In genomic region chr4:126065241-126065640, GRCm38 (mm10) we compare ENCODE assay signal across 18 mouse cellular contexts. TPM values are rescaled to one million over a fixed set of nuclear protein-coding genes. Genes with fewer than 3 reads are reported as not detected.
DNase-seq lines count a peak whose midpoint lies in the region; ATAC-seq and TF ChIP-seq lines count a peak whose summit lies in the region.
"Had no signal": no experiment of that assay in that cellular context is flagged by ENCODE, and none has a peak within 500 bp of the region (broad histone marks: within the 10 kb centered on the region; RNA-seq: fewer than 3 reads in every experiment).

No protein-coding gene starts in this region.

- no peak overlapping the region for H3K9ac ChIP-seq in intestine, embryonic 15.5 days
- H3K9ac ChIP-seq: forebrain, postnatal 0 days; hindbrain, embryonic 13.5 days; lung, embryonic 15.5 days had no signal

- H3K27ac ChIP-seq in thymus, adult 2 months (ENCODE audit: control insufficient read depth, insufficient read depth, low read length): no peak overlapping the region
- H3K27ac ChIP-seq in intestine, embryonic 15.5 days: no peak overlapping the region
- H3K27ac ChIP-seq in midbrain, embryonic 10.5 days (replicated peaks): no peak overlapping the region
- H3K27ac ChIP-seq: heart, adult 2 months; hindbrain, embryonic 13.5 days; left cerebral cortex, adult 2 months; lung, embryonic 15.5 days had no signal

- WGBS in thymus, adult 2 months: 92% methylated on average over 7 of the region's 7 CpGs
- whole genome bisulfite sequencing in intestine, embryonic 15.5 days: 83% methylated on average over 7 of the region's 7 CpGs
- 93% methylated on average over 7 of the region's 7 CpGs for WGBS in midbrain, embryonic 10.5 days

- TF ChIP-seq CTCF in thymus, adult 2 months (IDR thresholded peaks at IDR 0.05; ENCODE audit: borderline replicate concordance, control insufficient read depth, extremely low read depth, insufficient read depth, low read length, poor library complexity): no peak

- H3K4me2 ChIP-seq in intestine, embryonic 15.5 days (replicated peaks): no peak overlapping the region
- H3K4me2 ChIP-seq: hindbrain, embryonic 13.5 days; lung, embryonic 15.5 days had no signal

- no peaks in the 10 kb centered on the region for H3K9me3 ChIP-seq in intestine, embryonic 15.5 days
- H3K9me3 ChIP-seq in midbrain, embryonic 10.5 days (replicated peaks): no peaks in the 10 kb centered on the region
- H3K9me3 ChIP-seq: hindbrain, embryonic 13.5 days; lung, embryonic 15.5 days had no signal

- no peak overlapping the region for H3K4me3 ChIP-seq in thymus, adult 2 months (ENCODE audit: control insufficient read depth, insufficient read depth, low read length)
- no peak overlapping the region for H3K4me3 ChIP-seq in intestine, embryonic 15.5 days (replicated peaks)
- H3K4me3 ChIP-seq in midbrain, embryonic 10.5 days: no peak overlapping the region
- H3K4me3 ChIP-seq: heart, adult 2 months; hindbrain, embryonic 13.5 days; left cerebral cortex, adult 2 months; lung, embryonic 15.5 days had no signal

- no peaks in the 10 kb centered on the region for H3K36me3 ChIP-seq in thymus, adult 2 months (ENCODE audit: control insufficient read depth, insufficient read depth, low read length)
- H3K36me3 ChIP-seq in intestine, embryonic 15.5 days: no peaks in the 10 kb centered on the region
- 0 out of 2 replicates have a peak, but pooled peaks cover 4% of the 10 kb centered on the region for H3K36me3 ChIP-seq in midbrain, embryonic 10.5 days
- H3K36me3 ChIP-seq: lung, embryonic 15.5 days had no signal

- no peaks in the 10 kb centered on the region for H3K4me1 ChIP-seq in thymus, adult 2 months (replicated peaks; ENCODE audit: control insufficient read depth, insufficient read depth, low read length)
- no peaks in the 10 kb centered on the region for H3K4me1 ChIP-seq in intestine, embryonic 15.5 days (replicated peaks)
- H3K4me1 ChIP-seq in midbrain, embryonic 10.5 days: no peaks in the 10 kb centered on the region
- H3K4me1 ChIP-seq: hindbrain, embryonic 13.5 days; lung, embryonic 15.5 days had no signal

- peak; percentile 87 for ATAC-seq in megakaryocyte, adult 5-6 weeks (ENCODE audit: poor library complexity, severe bottlenecking)
- ATAC-seq in intestine, embryonic 15.5 days: no peak
- ATAC-seq: forebrain, postnatal 0 days had no signal

- DNase-seq in frontal cortex, adult 2 months (ENCODE audit: extremely low spot score in 1 of 2, low spot score in 1 of 2): peak; percentile 19 to 22
- DNase-seq in frontal cortex, postnatal 36 days (ENCODE audit: low spot score in 2 of 2): no peak
- DNase-seq in 416B (ENCODE audit: low read depth): peak; percentile 45
- DNase-seq in layer of hippocampus, adult 11-12 months (ENCODE audit: low spot score): peak; percentile 82
- DNase-seq in thymus, adult 2 months: no peak
- DNase-seq in midbrain, embryonic 10.5 days (ENCODE audit: low spot score): no peak
- DNase-seq: cerebellum, postnatal 25 days; forebrain, postnatal 0 days; kidney, adult 2 months; thymus, postnatal 25 days had no signal

- no peak for TF ChIP-seq POLR2A in thymus, adult 2 months (IDR thresholded peaks at IDR 0.05; ENCODE audit: control insufficient read depth, extremely low read depth, insufficient read depth, low read length, poor library complexity)

- no peaks in the 10 kb centered on the region for H3K27me3 ChIP-seq in thymus, adult 2 months (ENCODE audit: control insufficient read depth, insufficient read depth, low read length)
- no peaks in the 10 kb centered on the region for H3K27me3 ChIP-seq in intestine, embryonic 15.5 days (replicated peaks)
- H3K27me3 ChIP-seq in midbrain, embryonic 10.5 days (ENCODE audit: low read depth, poor library complexity, severe bottlenecking): no peaks in the 10 kb centered on the region
- H3K27me3 ChIP-seq: hindbrain, embryonic 13.5 days; lung, embryonic 15.5 days had no signal

RNA-seq across cellular contexts. Expression of gene Oscp1, which starts 6.9 kb away (rescaled TPM):
- polyA plus RNA-seq in frontal cortex, adult 2 months (2012; rRNA removed): 19.7 and 22.3 TPM in 2 replicates
- total RNA-seq in megakaryocyte, adult 5-6 weeks (2015): 0.75 and 0.83 TPM in 2 replicates
- 4.0 and 5.7 TPM in 2 replicates for total RNA-seq in megakaryocyte, adult 5-6 weeks (2017)
- 0.99 and 1.1 TPM in 2 replicates for polyA plus RNA-seq in thymus, adult 2 months (2012; rRNA removed)
- 8.9 and 11.0 TPM in 2 replicates for polyA plus RNA-seq in intestine, embryonic 15.5 days (2015; fragmentation: Nextera tagmentation; extraction: Ambion mirVana)
- polyA plus RNA-seq in midbrain, embryonic 10.5 days (2016; fragmentation: Nextera tagmentation; extraction: Ambion mirVana): 33.2 and 34.7 TPM in 2 replicates

RNA-seq across cellular contexts. Expression of gene Mrps15, which starts 18.5 kb away (rescaled TPM):
- polyA plus RNA-seq in frontal cortex, adult 2 months (2012; rRNA removed): 76.9 and 82.6 TPM in 2 replicates
- total RNA-seq in megakaryocyte, adult 5-6 weeks (2015): 120 and 147 TPM in 2 replicates
- total RNA-seq in megakaryocyte, adult 5-6 weeks (2017): 64.5 and 68.3 TPM in 2 replicates
- 56.2 and 70.7 TPM in 2 replicates for polyA plus RNA-seq in thymus, adult 2 months (2012; rRNA removed)
- polyA plus RNA-seq in intestine, embryonic 15.5 days (2015; fragmentation: Nextera tagmentation; extraction: Ambion mirVana): 142 and 166 TPM in 2 replicates
- polyA plus RNA-seq in midbrain, embryonic 10.5 days (2016; fragmentation: Nextera tagmentation; extraction: Ambion mirVana): 138 and 153 TPM in 2 replicates

RNA-seq across cellular contexts. Expression of gene Lsm10, which starts 31.2 kb away (rescaled TPM):
- 25.3 and 26.7 TPM in 2 replicates for polyA plus RNA-seq in frontal cortex, adult 2 months (2012; rRNA removed)
- 47.3 and 54.9 TPM in 2 replicates for total RNA-seq in megakaryocyte, adult 5-6 weeks (2015)
- total RNA-seq in megakaryocyte, adult 5-6 weeks (2017): 19.3 and 21.7 TPM in 2 replicates
- 41.0 and 41.7 TPM in 2 replicates for polyA plus RNA-seq in thymus, adult 2 months (2012; rRNA removed)
- polyA plus RNA-seq in intestine, embryonic 15.5 days (2015; fragmentation: Nextera tagmentation; extraction: Ambion mirVana): 55.3 TPM in 2 replicates
- polyA plus RNA-seq in midbrain, embryonic 10.5 days (2016; fragmentation: Nextera tagmentation; extraction: Ambion mirVana): 48.6 and 49.1 TPM in 2 replicates

RNA-seq across cellular contexts. Expression of gene Stk40, which starts 38.5 kb away (rescaled TPM):
- 18.9 and 22.2 TPM in 2 replicates for polyA plus RNA-seq in frontal cortex, adult 2 months (2012; rRNA removed)
- total RNA-seq in megakaryocyte, adult 5-6 weeks (2015): 20.8 and 21.4 TPM in 2 replicates
- 22.5 and 32.8 TPM in 2 replicates for total RNA-seq in megakaryocyte, adult 5-6 weeks (2017)
- 36.5 and 43.1 TPM in 2 replicates for polyA plus RNA-seq in thymus, adult 2 months (2012; rRNA removed)
- 29.5 and 32.1 TPM in 2 replicates for polyA plus RNA-seq in intestine, embryonic 15.5 days (2015; fragmentation: Nextera tagmentation; extraction: Ambion mirVana)
- polyA plus RNA-seq in midbrain, embryonic 10.5 days (2016; fragmentation: Nextera tagmentation; extraction: Ambion mirVana): 45.0 and 48.9 TPM in 2 replicates

RNA-seq across cellular contexts. Expression of gene Csf3r, which starts 40.9 kb away (rescaled TPM):
- polyA plus RNA-seq in frontal cortex, adult 2 months (2012; rRNA removed): 5.4 and 7.2 TPM in 2 replicates
- 214 and 215 TPM in 2 replicates for total RNA-seq in megakaryocyte, adult 5-6 weeks (2015)
- total RNA-seq in megakaryocyte, adult 5-6 weeks (2017): 103 and 121 TPM in 2 replicates
- polyA plus RNA-seq in thymus, adult 2 months (2012; rRNA removed): 6.7 and 7.3 TPM in 2 replicates
- 0.85 and 1.1 TPM in 2 replicates for polyA plus RNA-seq in intestine, embryonic 15.5 days (2015; fragmentation: Nextera tagmentation; extraction: Ambion mirVana)
- polyA plus RNA-seq in midbrain, embryonic 10.5 days (2016; fragmentation: Nextera tagmentation; extraction: Ambion mirVana): 0.48 and 0.75 TPM in 2 replicates
- total RNA-seq: MEL had no signal
- polyA plus RNA-seq: C2C12 had no signal

Comparison
In these comparisons a context has a peak if more than half of its experiments do, and no peak if none do; other contexts are left out.
1. DNase-seq: peak in frontal cortex, adult 2 months (2 of 2), 416B (single experiment) and layer of hippocampus, adult 11-12 months (single experiment); none in frontal cortex, postnatal 36 days (0 of 2), thymus, adult 2 months (single experiment) and midbrain, embryonic 10.5 days (single experiment).